Mouse (Mus musculus) cerebellum, adult 2 months (tissue): ENCODE measurements around the gene Fam83c. TPM values are rescaled to one million over a fixed set of nuclear protein-coding genes. Genes with fewer than 3 reads are reported as not detected.

Experiments
- DNase-seq, 2 experiments: peaks; one replicate each; pipeline ENCODE4 v3.0.0; 2021
- H3K27ac ChIP-seq: fragments of 200-500 bp; 2 replicates; pipeline ENCODE4 v1.5.1; 2012; ENCODE audit warnings: low read length, control low read depth, inconsistent platforms; ENCODE audit not compliant: insufficient read depth
- H3K27me3 ChIP-seq: fragments of 200-500 bp; 2 replicates; pipeline ENCODE4 v1.6.1; 2012; ENCODE audit warnings: inconsistent platforms, mild to moderate bottlenecking, low read length, moderate library complexity; ENCODE audit not compliant: control insufficient read depth, insufficient read depth
- H3K4me1 ChIP-seq: fragments of 200-500 bp; 2 replicates; pipeline ENCODE4 v1.6.1; 2011; ENCODE audit warnings: low read length; ENCODE audit not compliant: control insufficient read depth, insufficient read depth
- H3K4me3 ChIP-seq: fragments of 200-500 bp; replicated peaks from 2 replicates; pipeline ENCODE3; 2011; ENCODE audit warnings: mild to moderate bottlenecking, low read depth, low read length, control low read depth; ENCODE audit not compliant: insufficient read depth
- CTCF ChIP-seq: fragments of 200-500 bp; IDR thresholded peaks from 2 replicates; pipeline ENCODE4 v1.5.1; 2011; ENCODE audit warnings: low read depth, mild to moderate bottlenecking, control low read depth, low read length, moderate library complexity, borderline replicate concordance; ENCODE audit not compliant: insufficient read depth
- POLR2A ChIP-seq: fragments of 200-500 bp; IDR thresholded peaks from 2 replicates; pipeline ENCODE4 v1.6.1; 2011; ENCODE audit warnings: low read length, control low read depth, borderline replicate concordance; ENCODE audit not compliant: insufficient read depth
- WGBS: fragments of 180-500 bp; shearing (Covaris S2); methylation state at CpG from one replicate; pipeline ENCODE4 v1.1.7; 2018; 5-methylcytosine and 5-hydroxymethylcytosine counted together
- polyA plus RNA-seq: library from polyadenylated mRNA; depleted of rRNA; stranded (reverse); fragments of >200 nt; gene quantifications from 2 replicates; pipeline ENCODE4 v1.2.3, GENCODE M21; 2012; rRNA removed

The Fam83c gene
- polyA plus RNA-seq, result not detected in 2 replicates

DNA sequence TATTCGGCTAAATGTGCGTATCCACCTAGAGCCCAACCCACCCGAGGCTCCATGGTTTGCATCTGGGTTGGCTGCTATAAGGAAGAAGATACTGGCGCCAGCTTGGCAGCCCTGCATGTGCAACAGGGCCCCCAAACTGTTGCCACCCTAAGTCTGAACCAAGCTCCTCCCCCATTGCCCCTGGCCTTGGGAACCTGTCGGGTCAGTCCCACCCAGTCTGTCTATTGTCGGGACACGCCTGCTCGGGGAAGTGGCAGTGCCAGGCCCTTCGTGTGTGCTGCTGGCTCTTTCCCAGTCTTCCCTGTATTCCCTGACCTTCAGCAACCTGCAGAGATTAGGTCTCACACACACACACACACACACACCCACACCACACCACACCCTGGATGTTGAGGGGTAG, at the start of gene Fam83c:
TSS of gene Fam83c (minus strand) at position 123 of the 400 bp plus-strand sequence.
- Histone ChIP-seq H3K4me1 (no peaks in the 10 kb centered on the region), H3K27ac (no peak within 1 kb of the TSS), H3K4me3 (no peak within 1 kb of the TSS), H3K27me3 (no peaks in the 10 kb centered on the region)
- DNase-seq, result no peak
- WGBS, result 52% methylated on average over 9 of the region's 9 CpGs
- TF ChIP-seq POLR2A (no peak), CTCF (no peak)

DNA sequence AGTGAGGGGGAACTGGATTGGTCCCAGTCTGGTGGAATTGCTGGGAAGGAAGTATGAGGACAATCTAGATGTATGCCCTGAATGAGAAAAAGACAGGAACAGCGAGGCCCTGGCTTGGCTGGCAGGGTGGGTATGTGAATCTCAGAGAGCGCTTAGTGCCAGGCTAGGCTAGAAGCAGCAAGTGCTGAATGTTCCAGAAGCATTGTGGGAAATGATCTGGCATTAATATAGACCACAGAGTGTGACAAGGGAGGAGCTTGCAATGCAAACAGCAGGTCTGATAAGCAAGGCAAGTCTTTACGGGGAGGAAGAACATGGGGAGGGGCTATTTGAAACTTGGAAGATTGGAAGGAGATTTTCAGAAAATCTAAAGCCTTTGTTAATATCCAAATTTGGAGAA, 47.4 kb upstream of the Fam83c start:
- DNase-seq, result no peak
- Histone ChIP-seq H3K4me1 (no peaks in the 10 kb centered on the region), H3K4me3 (no peak overlapping the region), H3K27ac (no peak overlapping the region), H3K27me3 (no peaks in the 10 kb centered on the region)
- TF ChIP-seq POLR2A (no peak), CTCF (no peak)
- WGBS, result 71% methylated on average over 3 of the region's 3 CpGs

DNA sequence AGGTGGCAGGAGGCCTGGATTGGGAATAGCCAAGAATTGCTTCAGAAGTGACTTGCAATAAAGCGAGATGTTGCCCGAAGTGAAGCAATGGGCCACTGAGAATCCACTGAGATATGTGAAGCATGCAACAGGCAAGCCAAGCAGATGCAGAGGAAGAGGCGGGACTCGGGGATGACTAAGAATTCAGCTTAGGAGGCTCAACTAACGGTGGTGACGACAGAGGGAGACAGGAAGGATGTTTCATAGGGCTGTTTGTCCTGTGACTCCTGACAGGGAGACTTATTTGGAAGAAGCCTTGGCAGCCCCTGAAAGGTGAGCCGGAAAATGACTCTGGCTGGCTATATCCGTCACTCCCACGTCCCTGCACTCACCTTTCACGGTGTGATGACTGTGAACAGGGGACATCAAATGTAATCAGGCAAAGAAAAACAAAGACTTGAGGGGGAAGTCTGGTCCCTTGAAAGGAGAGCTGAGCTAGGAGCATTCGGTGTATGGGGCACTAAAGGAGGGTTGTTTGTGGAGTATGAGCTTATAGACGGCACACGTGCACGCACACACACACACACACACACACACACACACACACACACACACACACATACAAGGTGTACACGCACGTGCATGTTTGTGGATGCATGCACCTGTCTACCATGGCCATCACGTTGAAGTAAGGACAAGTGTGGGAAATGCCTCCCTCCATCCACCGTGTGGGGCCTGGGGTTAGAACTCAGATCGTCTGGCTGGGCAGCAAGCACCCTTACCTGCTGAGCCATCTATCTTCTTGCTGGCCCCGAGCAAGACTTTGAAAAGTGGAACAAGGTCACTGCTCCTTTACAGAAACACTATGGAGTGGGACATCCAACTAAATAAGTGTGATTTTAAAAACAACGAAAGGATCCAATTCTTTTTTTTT, 44.6 kb upstream of the Fam83c start:
- H3K4me1 ChIP-seq, result no peaks in the 10 kb centered on the region
- TF ChIP-seq POLR2A (no peak), CTCF (no peak)
- 86% methylated on average over 21 of the region's 21 CpGs for WGBS
- no peak for DNase-seq
- H3K27ac ChIP-seq, result no peak overlapping the region
- H3K4me3 ChIP-seq, result no peak overlapping the region
- no peaks in the 10 kb centered on the region for H3K27me3 ChIP-seq

DNA sequence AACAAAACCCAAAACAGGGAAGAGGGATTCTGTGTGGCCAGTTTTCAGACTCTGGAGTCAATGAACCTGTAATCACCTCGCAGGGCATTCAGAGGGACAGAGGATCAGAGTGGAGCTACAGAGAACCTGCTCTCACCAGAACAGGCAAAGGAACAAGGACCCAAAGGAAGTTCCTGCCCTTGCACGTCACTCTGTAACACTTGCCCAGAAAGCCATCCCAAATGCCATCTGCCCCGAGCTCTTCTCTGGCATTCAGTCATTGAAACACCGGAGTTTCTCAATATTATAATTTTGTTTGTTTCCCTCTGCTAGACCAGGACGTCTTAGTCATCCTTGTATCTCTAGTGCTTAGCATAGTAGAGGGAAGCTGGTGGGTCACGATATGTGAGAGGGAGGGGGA, 39.0 kb upstream of the Fam83c start:
- H3K4me3 ChIP-seq, result no peak overlapping the region
- no peak overlapping the region for H3K27ac ChIP-seq
- WGBS, result 27% methylated on average over 6 of the region's 6 CpGs
- no peaks in the 10 kb centered on the region for H3K27me3 ChIP-seq
- H3K4me1 ChIP-seq, result peaks cover 18% of the 10 kb centered on the region; the same call in 1 of the 2 replicates
- TF ChIP-seq POLR2A (no peak), CTCF (no peak)
- DNase-seq, result peak; percentile 30 to 53

DNA sequence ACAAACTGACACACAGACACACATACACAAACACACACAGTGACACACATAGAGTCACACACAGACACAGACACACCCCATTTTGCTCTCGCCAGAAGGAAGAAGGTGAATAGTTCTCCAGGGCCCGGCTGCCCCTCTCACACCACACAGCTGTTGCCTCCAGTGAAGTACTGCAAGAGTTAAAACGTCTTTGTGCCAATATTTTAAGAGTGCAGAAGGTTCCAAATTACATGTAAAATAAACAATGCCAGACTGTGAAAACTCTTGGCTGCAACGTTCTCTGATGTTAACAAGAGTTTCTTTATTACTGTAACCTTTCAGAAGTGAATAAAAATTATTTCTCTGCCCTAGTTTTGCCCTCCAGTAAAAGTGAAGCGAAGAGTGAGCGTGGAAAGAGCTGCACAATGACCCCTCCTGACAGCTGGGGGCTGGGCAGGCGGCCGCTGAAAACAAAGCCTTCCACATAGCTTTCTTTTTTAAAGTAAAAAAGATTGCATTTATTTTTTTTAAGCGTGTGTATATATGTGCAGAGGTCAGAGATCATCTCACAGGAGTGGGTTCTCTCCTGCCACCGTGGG, 38.4 kb upstream of the Fam83c start:
- 54% methylated on average over 10 of the region's 10 CpGs for WGBS

DNA sequence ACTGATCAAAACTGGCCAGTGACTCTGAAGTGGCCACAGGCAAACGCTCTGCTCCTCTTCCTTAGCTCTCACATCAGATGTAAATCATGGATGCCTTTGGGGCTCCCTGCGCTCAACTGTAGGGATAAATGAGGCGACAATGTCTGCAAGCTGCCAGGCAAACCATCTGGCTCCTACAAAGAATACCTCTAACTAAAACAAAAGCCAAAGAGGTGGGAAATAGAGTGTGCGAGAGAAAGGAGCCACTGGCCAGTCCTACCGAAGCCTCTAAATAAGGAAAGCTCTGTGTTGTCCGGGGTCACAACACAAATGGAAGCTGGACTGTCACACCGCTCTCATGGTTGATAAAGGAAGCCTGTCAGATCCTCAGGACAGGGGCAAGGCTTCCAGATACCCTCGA, 37.8 kb upstream of the Fam83c start:
- no peaks in the 10 kb centered on the region for H3K27me3 ChIP-seq
- 23% methylated on average over 8 of the region's 8 CpGs for WGBS
- peak; percentile 37 to 56 for DNase-seq
- peaks cover 18% of the 10 kb centered on the region; the same call in 1 of the 2 replicates for H3K4me1 ChIP-seq
- H3K27ac ChIP-seq, result no peak overlapping the region
- H3K4me3 ChIP-seq, result no peak overlapping the region
- no peak for TF ChIP-seq POLR2A
- TF ChIP-seq CTCF, result no peak

More for the DNA sequence above, 38.4 kb upstream of the Fam83c start:
- Histone ChIP-seq H3K4me1 (peaks cover 18% of the 10 kb centered on the region; the same call in 1 of the 2 replicates), H3K27ac (no peak overlapping the region), H3K27me3 (no peaks in the 10 kb centered on the region), H3K4me3 (no peak overlapping the region)
- no peak for DNase-seq
- TF ChIP-seq POLR2A (no peak), CTCF (no peak)

DNA sequence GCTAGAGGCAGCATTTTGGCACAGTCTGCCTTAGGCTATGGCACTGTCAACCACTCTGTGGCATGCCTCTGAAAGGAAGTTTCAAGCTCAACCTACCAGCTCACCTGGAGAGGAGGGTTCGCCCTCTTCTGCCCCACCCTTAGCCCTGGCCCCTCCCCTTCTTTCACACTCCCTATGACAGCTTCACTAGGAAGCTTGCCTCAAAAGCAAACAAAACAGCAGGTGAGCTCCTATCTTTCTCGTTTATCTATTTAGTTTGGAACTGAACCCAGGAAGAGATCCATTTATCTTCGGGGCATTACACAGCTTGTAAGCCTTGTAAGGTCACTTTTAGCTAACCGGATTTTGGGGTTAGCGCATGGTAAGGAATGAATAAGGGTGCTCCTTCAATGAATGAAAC, 35.1 kb upstream of the Fam83c start:
- no peaks in the 10 kb centered on the region for H3K27me3 ChIP-seq
- H3K4me1 ChIP-seq, result peaks cover 18% of the 10 kb centered on the region; the same call in 1 of the 2 replicates
- no peak overlapping the region for H3K4me3 ChIP-seq
- TF ChIP-seq CTCF (no peak), POLR2A (no peak)
- DNase-seq, result no peak
- 83% methylated on average over 5 of the region's 5 CpGs for WGBS
- no peak overlapping the region for H3K27ac ChIP-seq
